Mouse (Mus musculus) layer of hippocampus, adult 9-10 months (tissue): ENCODE measurements around the gene Ushbp1.

ENCODE experiments used
- DNase-seq: peaks from one replicate; pipeline ENCODE4 v3.0.0; 2022; ENCODE audit warnings: low spot score

Ushbp1 gene

GRCm38 (mm10) chr8:71392871-71393270, 2.7 kb downstream of the Ushbp1 start:
- DNase-seq, result no peak

- no peak for DNase-seq
Observed at GRCm38 (mm10) chr8:71392391-71392790, 3.2 kb downstream of the Ushbp1 start.

GRCm38 (mm10) chr8:71391696-71392095, 3.9 kb downstream of the Ushbp1 start:
- DNase-seq, result no peak

- no peak for DNase-seq
Observed at GRCm38 (mm10) chr8:71388267-71388666, 7.3 kb downstream of the Ushbp1 start.

- DNase-seq, result no peak
Observed at GRCm38 (mm10) chr8:71385212-71385835, 10.3 kb downstream of the Ushbp1 start.

- no peak for DNase-seq
Observed at GRCm38 (mm10) chr8:71383860-71384259, 11.7 kb downstream of the Ushbp1 start.

- DNase-seq, result no peak
Observed at GRCm38 (mm10) chr8:71383396-71383795, 12.2 kb downstream of the Ushbp1 start.

GRCm38 (mm10) chr8:71381971-71382961, 13.3 kb downstream of the Ushbp1 start:
- no peak for DNase-seq

- DNase-seq, result no peak
Observed at GRCm38 (mm10) chr8:71381421-71381970, 14.1 kb downstream of the Ushbp1 start, which contains the start of gene Nr2f6. Gene Nr2f6 (minus strand): TSS chr8:71381960.

- DNase-seq, result no peak
Observed at GRCm38 (mm10) chr8:71380178-71381171, 15.1 kb downstream of the Ushbp1 start.

GRCm38 (mm10) chr8:71379512-71380075, 16.0 kb downstream of the Ushbp1 start:
- DNase-seq, result no peak

GRCm38 (mm10) chr8:71379008-71379407, 16.6 kb downstream of the Ushbp1 start:
- no peak for DNase-seq

- DNase-seq, result no peak
Observed at GRCm38 (mm10) chr8:71376423-71377030, 19.1 kb downstream of the Ushbp1 start.

GRCm38 (mm10) chr8:71375581-71376422, 19.8 kb downstream of the Ushbp1 start:
- DNase-seq, result no peak

GRCm38 (mm10) chr8:71374616-71375206, 20.9 kb downstream of the Ushbp1 start:
- no peak for DNase-seq

- no peak for DNase-seq
Observed at GRCm38 (mm10) chr8:71373000-71373399, 22.6 kb downstream of the Ushbp1 start.

GRCm38 (mm10) chr8:71372427-71372826, 23.2 kb downstream of the Ushbp1 start:
- no peak for DNase-seq

GRCm38 (mm10) chr8:71371236-71371848, 24.3 kb downstream of the Ushbp1 start, which contains the start of gene Ocel1:
Gene Ocel1 (plus strand): TSS chr8:71371298.
- peak; percentile 89 for DNase-seq

GRCm38 (mm10) chr8:71370711-71371235, 24.8 kb downstream of the Ushbp1 start:
- DNase-seq, result no peak
